Mouse (Mus musculus): ENCODE measurements around the gene Rhcg.

DNA sequence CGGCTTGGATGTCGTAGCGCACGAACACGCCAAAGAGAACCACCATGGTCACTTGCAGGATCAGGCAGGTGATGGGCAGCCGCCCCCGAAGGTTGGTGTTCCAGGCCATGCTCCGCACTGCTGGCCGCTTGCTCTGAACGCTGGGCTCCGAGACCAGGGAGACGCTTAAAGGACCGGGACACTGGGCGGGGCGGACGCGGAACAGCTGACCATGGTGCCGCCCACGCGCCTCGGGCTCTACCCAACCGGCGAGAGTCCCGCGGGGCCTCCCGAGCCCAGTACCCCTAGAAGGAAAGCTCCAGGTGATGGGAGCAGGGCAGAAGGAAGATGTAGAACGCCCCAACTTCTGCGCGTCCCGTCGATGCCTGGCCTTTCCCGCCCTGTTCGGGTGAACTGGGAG lies at the start of gene Rhcg:
- no peak for TF ChIP-seq GATA1 (IDR thresholded peaks at IDR 0.05; ENCODE audit: low read length)
- no peak for TF ChIP-seq TAL1 (IDR thresholded peaks at IDR 0.05; ENCODE audit: low read length)

Measured in erythroblast, embryonic 14.5 days (primary cell).